Mouse (Mus musculus) A20 (cell line): ENCODE results near the gene Sqstm1.

Experiments
- DNase-seq: peaks from one replicate; pipeline ENCODE4 v3.0.0-alpha.2; 2011; ENCODE audit warnings: low read depth, low spot score

Gene Sqstm1

DNA sequence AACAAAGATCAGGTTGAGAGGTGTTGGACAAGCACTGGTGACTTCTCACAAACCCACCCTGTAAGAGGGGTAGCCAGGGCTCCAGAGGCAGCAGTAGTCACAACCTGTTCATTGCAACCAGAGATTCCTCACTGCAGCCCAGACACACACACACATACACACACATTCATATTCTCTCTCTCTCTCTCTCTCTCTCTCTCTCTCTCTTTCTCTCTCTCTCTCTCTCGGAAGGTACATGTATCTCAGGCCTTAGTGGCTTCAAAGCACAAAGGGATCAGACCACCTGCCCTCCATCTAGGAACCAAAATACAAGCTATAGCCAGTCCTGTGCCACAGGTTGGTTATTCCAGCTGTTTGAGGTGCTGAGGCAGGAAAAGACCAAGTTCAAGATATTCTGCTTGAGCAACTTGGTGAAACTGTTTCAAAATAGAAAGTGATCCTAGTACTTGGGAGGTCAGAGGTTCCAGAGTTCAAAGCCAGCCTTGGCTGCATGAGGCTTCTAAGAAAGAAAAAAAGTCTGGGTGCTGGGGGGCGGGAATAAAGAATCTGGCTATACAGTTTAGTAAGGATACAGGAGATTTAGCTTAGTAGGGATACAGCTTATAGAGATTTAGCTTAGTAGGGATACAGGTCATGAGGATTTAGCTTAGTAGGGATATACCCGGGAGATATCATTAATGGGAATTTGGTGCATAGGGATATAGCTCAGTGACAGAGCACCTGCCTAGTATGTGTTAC, 864 bp upstream of the Sqstm1 start:
- no peak for DNase-seq

- DNase-seq: peak; percentile 97
Measured at GRCm38 (mm10) chr11:50210101-50210504, 524 bp downstream of the Sqstm1 start.

GRCm38 (mm10) chr11:50208039-50208438, 2.6 kb downstream of the Sqstm1 start:
- DNase-seq: no peak

DNA sequence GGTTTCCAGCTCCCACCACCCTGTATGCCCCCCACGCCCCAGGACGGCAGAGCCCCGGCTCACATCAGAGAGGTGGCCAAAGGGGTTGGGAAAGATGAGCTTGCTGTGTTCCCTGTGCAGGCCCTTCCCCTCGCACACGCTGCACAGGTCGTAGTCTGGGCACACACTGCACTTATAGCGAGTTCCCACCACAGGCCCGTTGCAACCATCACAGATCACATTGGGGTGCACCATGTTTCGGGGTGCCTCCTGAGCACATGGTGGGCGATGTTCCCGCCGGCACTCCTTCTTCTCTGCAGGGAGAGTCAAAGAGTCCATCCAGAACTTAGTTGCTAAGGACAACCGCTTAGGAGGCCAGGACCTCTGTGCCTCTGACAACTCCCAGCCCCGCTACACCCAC, 3.3 kb downstream of the Sqstm1 start:
- no peak for DNase-seq

DNA sequence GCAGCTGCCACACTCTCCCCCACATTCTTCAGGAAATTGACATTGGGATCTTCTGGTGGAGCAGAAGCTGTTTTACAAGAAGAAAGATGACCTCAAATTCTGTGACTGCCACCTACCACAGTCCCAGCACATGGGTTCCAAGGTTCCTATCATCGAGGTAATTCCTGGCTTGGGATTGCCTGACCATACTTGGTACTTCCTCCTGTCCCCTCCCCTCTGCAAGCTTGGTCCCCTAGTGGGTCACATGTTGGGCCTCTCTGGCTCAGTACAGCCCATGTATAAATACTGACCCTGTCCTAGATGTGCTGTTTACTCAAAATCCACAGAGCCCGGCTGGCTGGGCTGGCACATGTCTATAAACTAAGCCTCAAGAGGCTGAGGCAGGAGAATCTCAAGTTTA, 4.6 kb downstream of the Sqstm1 start:
- DNase-seq: no peak

- no peak for DNase-seq
Measured at GRCm38 (mm10) chr11:50205434-50205833, 5.2 kb downstream of the Sqstm1 start.

- DNase-seq: no peak
Measured at GRCm38 (mm10) chr11:50203302-50203827, 7.3 kb downstream of the Sqstm1 start.

GRCm38 (mm10) chr11:50201590-50201989, 9.0 kb downstream of the Sqstm1 start:
- no peak for DNase-seq

- DNase-seq: no peak
Measured at GRCm38 (mm10) chr11:50200613-50201012, 10.0 kb downstream of the Sqstm1 start.

- no peak for DNase-seq
Measured at GRCm38 (mm10) chr11:50198916-50199315, 11.7 kb downstream of the Sqstm1 start.

GRCm38 (mm10) chr11:50198219-50198846, 12.3 kb downstream of the Sqstm1 start:
- no peak for DNase-seq

DNA sequence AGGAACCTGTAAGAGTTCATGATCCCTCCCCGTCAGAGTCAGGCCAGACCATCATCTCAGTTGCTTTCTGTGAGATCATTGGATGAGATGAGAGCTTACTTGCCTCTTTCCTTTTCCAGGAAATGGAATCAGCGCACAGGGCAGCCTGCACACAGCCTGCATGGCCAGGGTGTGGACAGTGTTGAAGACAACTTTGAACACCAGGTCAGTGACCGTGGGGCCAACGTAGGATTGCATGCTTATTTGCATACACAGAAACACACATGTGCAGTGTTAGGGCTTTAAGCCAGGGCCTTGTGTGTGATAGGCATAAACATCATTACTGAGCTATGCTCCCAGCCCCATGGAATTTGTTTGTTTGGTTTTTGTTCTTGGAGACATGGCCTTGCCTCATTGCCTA, 13.1 kb downstream of the Sqstm1 start:
- no peak for DNase-seq

GRCm38 (mm10) chr11:50194793-50195192, 15.8 kb downstream of the Sqstm1 start:
- DNase-seq: no peak

DNA sequence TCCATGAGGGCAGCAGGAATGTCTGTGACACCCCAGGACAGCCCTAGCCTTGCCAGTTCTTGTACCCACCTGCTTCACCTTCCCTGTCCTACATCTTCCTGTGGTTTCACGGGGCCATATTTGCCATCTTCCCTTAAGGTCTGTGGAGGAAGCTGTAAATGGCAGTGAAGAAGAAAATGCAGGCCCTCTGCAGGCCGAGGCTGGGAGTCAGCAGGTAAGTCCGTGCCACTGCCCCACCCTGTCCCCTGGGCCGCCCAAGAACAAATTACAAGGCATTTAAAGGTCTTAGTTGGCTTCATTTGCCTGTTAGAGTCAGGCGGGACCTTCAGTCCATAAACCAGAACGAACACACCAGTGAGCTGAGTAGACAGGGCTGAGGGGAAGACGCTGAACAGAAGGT, 16.6 kb downstream of the Sqstm1 start:
- DNase-seq: no peak

DNA sequence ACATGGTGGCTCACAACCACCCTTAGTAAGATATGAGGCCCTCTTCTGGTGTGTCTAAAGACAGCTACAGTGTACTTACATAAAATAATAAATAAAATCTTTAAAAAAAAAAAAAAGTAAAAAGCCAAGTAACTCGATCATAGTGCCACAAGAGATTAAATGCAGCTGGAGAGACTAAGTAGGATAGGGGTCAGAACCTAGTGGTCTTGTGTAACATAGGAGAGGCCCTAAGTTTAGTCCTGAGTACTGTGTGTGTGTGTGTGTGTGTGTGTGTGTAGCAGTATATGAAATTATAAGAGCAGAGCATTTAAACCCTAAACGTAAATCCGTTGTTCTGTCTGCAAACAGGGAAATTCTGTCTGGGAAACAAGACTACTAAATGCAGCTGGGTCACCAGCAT, 18.3 kb downstream of the Sqstm1 start:
- DNase-seq: no peak

GRCm38 (mm10) chr11:50190362-50190761, 20.3 kb downstream of the Sqstm1 start:
- no peak for DNase-seq

- DNase-seq: no peak
Measured at GRCm38 (mm10) chr11:50188682-50189081, 21.9 kb downstream of the Sqstm1 start.

DNA sequence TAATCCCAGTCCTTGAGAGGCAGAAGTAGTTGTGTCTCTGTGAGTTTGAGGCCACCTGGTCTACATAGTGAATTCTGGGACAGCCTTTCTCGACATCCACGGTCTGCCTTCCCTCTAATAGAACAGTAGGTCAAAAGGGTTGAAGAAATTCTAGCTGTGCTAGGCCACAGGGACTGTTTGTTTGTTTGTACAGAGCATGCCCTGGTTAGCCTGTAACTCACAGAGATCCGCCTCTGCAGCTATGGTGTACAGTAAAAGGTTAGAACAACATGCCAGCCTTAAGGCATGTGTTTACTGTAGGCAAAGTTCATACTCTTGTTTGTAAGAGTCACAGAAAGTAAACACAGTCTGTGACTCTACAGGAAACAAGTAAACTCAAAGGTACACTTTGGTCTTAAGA, 25.8 kb downstream of the Sqstm1 start:
- DNase-seq: no peak

GRCm38 (mm10) chr11:50182702-50183101, 27.9 kb downstream of the Sqstm1 start:
- peak; percentile 87 for DNase-seq

DNA sequence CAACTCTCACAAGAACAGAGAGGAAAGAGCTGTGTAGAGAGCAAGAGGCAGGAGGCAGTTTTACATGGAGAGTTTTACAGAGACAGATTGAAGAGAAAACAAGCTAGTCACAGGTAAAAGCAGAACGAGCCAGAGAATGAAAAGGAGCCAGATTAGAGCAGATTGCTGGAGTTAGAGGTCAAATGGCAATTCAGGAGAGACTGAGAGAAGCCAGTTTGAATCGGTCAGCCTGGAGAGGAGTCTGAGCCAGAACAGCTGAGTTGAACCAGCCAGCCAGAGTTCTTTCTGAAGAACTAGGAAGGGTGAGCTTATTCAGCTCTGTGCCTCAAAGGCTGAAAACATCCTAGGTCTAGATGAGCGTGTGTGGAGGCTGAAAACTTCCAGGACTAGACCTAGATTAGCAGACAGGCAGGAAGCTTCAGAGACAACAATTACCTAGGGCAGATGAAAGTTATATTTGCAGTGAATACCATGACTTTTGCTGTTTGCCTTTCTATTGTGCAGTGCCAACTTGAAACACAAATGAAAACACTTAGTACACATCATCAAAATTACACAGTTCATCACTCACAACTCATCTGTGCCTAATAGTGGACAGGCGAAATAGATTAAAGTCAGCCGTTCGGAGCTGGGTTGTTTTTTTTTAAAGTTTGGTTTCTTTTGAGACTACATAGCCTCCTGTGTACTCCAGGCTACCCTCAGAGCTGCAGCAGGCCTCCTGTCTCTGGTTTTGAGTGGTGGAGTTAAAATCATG, 30.0 kb downstream of the Sqstm1 start:
- no peak for DNase-seq

GRCm38 (mm10) chr11:50178532-50179488, 31.8 kb downstream of the Sqstm1 start:
- DNase-seq: no peak
